Mouse (Mus musculus): Measurements from ENCODE around the gene Plekhg6.

DNA sequence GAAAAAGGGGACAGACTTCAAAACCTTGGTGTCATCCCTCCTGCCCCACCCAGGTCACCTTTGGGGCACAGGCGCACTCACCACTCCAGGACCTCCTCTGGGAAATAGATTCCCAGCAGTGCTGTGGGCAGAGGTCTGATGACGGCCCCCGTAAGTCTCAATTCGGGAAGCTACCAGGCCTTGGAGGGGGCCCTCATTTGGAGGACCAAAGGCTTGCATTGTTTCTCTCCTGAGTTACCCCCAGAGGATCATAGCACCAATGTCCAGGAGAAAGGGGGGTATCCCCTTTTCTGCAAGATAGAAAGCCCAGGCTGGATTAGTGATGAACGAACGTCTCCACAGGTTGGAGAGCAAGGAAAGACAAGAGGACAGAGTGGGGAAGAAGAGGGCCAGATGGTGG is 2.0 kb downstream of the Plekhg6 start:
- TF ChIP-seq CTCF (IDR thresholded peaks at IDR 0.05; ENCODE audit: low read depth) (no peak), EP300 (IDR thresholded peaks at IDR 0.05; ENCODE audit: low read depth) (no peak)
